Mouse (Mus musculus): Measurements from ENCODE around the gene Mst1r.

- TF ChIP-seq POLR2A (IDR thresholded peaks at IDR 0.05; ENCODE audit: insufficient read depth, low read depth, low read length) (no peak), CTCF (IDR thresholded peaks at IDR 0.05) (no peak), EP300 (IDR thresholded peaks at IDR 0.05; ENCODE audit: insufficient read depth, low read depth, low read length) (no peak)
Measured at GRCm38 (mm10) chr9:107927749-107928148, 21.1 kb downstream of the Mst1r start.

Measured in heart, adult 2 months (tissue).